Mouse (Mus musculus) retina, adult 2 months (tissue): ENCODE data around the gene Klk1b24.
"Not testable (repeated sequence)": the region's sequence is repeated elsewhere in the genome, so short reads cannot be mapped to it uniquely, and the experiment has no call there.

Source experiments
- DNase-seq: peaks from one replicate; pipeline ENCODE4 v3.0.0-alpha.2; 2012; ENCODE audit warnings: low read depth, low spot score

Gene Klk1b24

GRCm38 (mm10) chr7:44187936-44188335, at the start of gene Klk1b24:
TSS of gene Klk1b24 (plus strand) at chr7:44188236.
- not testable (repeated sequence) for DNase-seq

GRCm38 (mm10) chr7:44179299-44180045, 8.6 kb upstream of the Klk1b24 start:
- no peak for DNase-seq

DNA sequence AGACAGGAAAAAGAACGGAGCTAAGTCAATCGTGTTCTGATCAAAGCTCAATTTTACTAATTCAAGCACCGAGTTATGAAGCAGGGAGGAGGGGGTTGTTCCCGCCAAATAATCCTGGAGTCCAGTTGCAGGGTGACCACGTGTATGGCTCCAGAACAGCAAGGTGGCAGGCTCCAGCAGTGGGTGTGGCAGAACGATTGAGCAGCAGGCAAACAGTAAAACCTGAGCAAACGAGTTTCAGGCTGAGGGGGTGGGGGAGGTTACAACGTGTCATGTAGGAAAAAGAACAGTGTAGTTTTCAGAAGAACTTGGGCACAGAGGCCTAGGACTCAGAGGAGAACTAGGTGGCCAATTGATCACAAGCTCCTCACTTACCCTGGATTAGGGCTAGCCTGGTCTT, 1.5 kb upstream of the Klk1b24 start:
- DNase-seq = not testable (repeated sequence)

DNA sequence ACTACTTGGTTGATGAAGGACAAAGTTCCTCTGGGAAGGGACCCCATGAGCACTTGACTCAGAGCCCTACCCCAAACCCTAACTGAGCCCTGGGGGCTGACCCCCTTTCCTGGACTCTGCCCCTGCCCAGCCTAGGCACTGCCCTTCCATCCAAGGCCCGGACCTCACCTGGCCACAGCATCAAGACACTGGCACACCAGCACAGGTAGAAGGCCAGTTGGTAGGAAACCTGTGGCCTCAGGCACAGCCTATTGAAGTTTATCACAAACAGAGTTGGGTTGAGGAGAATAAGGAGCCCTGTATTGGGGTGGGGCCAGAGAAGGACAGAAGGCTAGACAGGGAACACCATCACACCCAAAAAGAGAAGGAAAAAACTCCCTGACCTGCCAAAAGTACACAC, 5.4 kb downstream of the Klk1b24 start:
- DNase-seq = not testable (repeated sequence)

DNA sequence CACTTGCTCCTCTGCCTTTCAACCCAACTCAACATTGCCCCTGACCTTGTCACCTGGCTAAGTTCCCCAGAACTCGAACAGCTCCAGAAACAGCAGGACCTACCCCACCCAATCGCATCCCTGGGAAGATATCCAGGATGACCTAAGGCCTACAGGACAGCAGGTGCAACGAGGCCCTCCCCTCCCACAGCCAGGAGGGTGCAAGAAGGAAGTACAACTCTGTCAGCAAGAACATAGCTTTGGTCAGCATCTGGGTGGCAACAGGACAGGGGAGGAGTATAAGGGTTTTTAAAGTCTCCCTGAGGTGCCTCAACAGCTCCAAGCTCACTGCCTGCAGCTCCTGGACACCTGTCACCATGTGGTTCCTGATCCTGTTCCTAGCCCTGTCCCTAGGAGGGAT, 9.9 kb downstream of the Klk1b24 start, which contains the start of gene Klk1b3:
Gene Klk1b3 (plus strand): TSS at position 301 of the 400 bp plus-strand sequence.
- no peak for DNase-seq

- DNase-seq = not testable (repeated sequence)
Measured at GRCm38 (mm10) chr7:44207135-44207534, 19.1 kb downstream of the Klk1b24 start, which contains the start of gene Klk1b4. TSS of gene Klk1b4 (plus strand) at chr7:44207435.

DNA sequence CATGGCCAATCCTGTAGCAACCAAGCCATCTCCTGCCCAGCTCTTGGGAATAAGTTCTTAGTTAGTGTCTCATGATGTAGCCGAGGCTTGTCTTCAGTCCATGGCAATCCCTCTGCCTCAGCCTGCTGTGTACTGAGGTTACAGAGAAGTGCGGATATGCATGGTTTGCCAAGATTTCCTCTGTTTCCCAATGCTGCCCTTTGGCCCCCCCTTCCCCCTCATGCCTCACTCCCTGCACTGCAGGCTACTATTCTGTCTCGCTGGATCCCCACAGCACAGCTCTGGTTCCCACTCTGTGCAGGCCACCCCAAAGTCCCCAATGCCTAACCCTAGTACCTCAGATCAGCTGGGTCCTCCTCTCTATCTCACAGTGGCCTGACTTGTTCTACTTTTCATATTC, 20.3 kb downstream of the Klk1b24 start:
- DNase-seq = no peak

DNA sequence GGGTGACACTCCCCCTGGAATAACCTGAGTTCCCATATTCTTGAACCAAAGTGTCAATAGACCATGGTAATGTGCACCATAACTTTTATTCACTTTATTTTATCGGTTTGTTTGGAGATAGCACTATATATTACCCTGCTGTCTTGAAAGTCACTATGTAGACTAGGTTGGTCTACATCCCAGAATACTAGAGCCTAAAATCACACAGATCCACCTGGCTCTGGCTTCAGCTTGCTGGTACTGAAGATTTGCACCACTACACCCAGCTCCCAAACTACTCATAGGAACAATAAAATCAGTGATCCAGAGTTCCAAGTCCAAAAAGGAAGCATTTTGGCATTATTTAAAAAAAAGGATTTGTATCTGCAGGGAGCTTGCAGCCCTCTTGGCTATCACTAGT, 27.6 kb downstream of the Klk1b24 start, which contains the start of gene Klk1b5:
Gene Klk1b5 (plus strand): TSS at position 301 of the 400 bp plus-strand sequence.
- no peak for DNase-seq

GRCm38 (mm10) chr7:44221601-44222000, 33.6 kb downstream of the Klk1b24 start:
- DNase-seq = not testable (repeated sequence)

DNA sequence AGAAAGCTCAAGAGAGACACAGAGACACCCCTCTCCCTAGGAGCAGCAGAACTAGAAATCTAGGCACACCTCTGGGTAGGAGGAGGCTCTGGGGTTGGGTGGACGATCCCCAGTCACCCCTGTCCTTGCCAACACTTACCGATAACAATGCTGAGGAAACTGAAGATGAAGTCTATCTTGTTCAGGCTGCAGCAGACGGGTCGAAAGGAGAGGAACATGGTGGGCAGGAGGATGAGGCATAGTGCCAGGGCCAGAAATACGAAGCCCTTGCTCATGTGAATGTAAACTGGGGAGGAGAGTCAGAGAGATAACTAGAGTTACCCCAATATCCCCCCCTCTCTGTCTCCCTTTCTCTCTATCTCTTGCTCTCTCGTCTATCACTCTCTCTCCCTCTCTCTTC, 34.3 kb downstream of the Klk1b24 start:
- DNase-seq = not testable (repeated sequence)

- no peak for DNase-seq
Measured at GRCm38 (mm10) chr7:44225076-44225475, 37.0 kb downstream of the Klk1b24 start, which contains the start of gene Klk1. TSS of gene Klk1 (plus strand) at chr7:44225360.

DNA sequence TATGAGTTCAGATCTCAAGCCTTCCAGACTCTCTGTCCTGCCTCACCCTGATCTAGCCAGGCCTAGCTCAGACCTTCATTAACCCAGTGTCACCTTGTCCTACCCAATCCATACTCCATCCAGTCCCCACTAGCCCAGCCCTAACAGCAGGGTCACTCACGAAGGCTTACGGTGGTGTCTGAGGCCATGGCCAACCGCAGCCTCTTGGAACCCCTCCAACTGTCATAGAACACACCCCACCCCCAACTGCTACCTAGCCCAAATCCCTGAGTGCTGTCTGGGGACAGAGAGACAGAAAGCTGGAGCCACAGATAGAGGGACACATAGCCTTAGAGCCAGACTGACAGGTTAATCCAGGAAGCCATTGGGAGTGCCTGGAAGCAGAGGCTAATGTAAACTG, 47.9 kb downstream of the Klk1b24 start, which contains the start of gene Gm36864:
Gene Gm36864 (plus strand): TSS at position 269 of the 400 bp plus-strand sequence.
- DNase-seq = no peak

DNA sequence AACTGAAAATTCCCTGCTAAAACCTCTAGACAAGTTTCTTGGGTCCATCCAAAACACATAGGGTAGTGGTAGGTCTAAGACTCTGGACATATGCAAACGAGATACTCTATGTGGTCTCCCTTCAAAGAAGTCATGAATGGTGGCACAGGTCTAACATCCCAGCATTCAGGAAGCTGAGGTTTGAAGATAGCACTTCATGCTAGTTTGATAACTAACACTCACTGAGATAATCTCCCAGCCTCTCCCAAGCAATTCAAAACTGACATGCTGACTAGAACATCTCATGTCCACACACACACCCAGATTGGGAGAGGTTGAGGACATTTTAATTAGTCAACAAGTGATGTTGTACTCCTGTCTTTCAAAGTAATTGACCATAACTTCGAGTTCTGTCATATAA, 51.9 kb downstream of the Klk1b24 start:
- no peak for DNase-seq

DNA sequence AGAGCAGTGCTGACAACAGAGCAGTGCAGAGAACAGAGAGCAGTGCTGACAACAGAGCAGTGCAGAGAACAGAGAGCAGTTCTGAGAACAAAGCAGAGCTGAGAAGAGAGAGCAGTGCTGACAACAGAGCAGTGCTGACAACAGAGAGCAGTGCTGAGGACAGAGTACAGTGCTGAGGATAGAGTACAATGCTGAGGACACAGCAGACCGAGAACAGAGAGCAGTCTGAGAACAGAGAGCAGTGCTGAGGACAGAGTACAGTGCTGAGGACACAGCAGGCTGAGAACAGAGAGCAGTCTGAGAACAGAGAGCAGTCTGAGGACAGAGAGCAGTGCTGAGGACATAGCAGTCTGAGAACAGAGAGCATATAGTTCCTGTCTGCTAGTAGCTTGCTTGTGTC, 52.7 kb downstream of the Klk1b24 start:
- DNase-seq = no peak

GRCm38 (mm10) chr7:44241163-44241562, 53.1 kb downstream of the Klk1b24 start:
- DNase-seq = no peak
